ENCODE assay signal across 8 mouse cellular contexts in genomic region chr12:33146622-33147433, GRCm38 (mm10). TPM values are rescaled to one million over a fixed set of nuclear protein-coding genes. Genes with fewer than 3 reads are reported as not detected.
DNase-seq lines count a peak whose midpoint lies in the region; ATAC-seq lines count a peak whose summit lies in the region.

No protein-coding gene starts in this region.

- peaks cover 23% of the 10 kb centered on the region for H3K4me1 ChIP-seq in forebrain, embryonic 15.5 days
- peaks cover 18% of the 10 kb centered on the region for H3K4me1 ChIP-seq in limb, embryonic 15.5 days
- peaks cover 46% of the 10 kb centered on the region for H3K4me1 ChIP-seq in neural tube, embryonic 13.5 days (replicated peaks)

- no peak overlapping the region for H3K27ac ChIP-seq in forebrain, embryonic 15.5 days (replicated peaks)
- H3K27ac ChIP-seq in limb, embryonic 15.5 days: no peak overlapping the region
- H3K27ac ChIP-seq in neural tube, embryonic 13.5 days (replicated peaks): no peak overlapping the region

- peak overlapping the region; percentile 71 for H3K4me3 ChIP-seq in forebrain, embryonic 15.5 days
- peak overlapping the region; percentile 68 for H3K4me3 ChIP-seq in limb, embryonic 15.5 days
- H3K4me3 ChIP-seq in neural tube, embryonic 13.5 days: peak overlapping the region; percentile 75

- no peaks in the 10 kb centered on the region for H3K9me3 ChIP-seq in forebrain, embryonic 15.5 days
- H3K9me3 ChIP-seq in limb, embryonic 15.5 days: no peaks in the 10 kb centered on the region
- no peaks in the 10 kb centered on the region for H3K9me3 ChIP-seq in neural tube, embryonic 13.5 days

- DNase-seq in left cerebral cortex, postnatal 25 days (ENCODE audit: low spot score in 2 of 2): peak; percentile 26 to 42
- no peak for DNase-seq in left cerebral cortex, adult 8-10 months (ENCODE audit: low spot score in 2 of 2)
- DNase-seq in ZHBTc4 (ENCODE audit: low read depth, low spot score): peak; percentile 84
- no peak for DNase-seq in spleen, postnatal 36 days (ENCODE audit: low spot score in 2 of 2)
- DNase-seq in gastrocnemius, postnatal 4 days (ENCODE audit: low spot score in 2 of 2): no peak

- WGBS in forebrain, embryonic 15.5 days: 4% methylated on average over 29 of the region's 29 CpGs
- WGBS in limb, embryonic 15.5 days: 6% methylated on average over 29 of the region's 29 CpGs
- 7% methylated on average over 29 of the region's 29 CpGs for WGBS in neural tube, embryonic 13.5 days

- H3K4me2 ChIP-seq in forebrain, embryonic 15.5 days (replicated peaks): peak overlapping the region; percentile 81
- H3K4me2 ChIP-seq in limb, embryonic 15.5 days: peak overlapping the region; percentile 94
- H3K4me2 ChIP-seq in neural tube, embryonic 13.5 days: peak overlapping the region; percentile 91

- ATAC-seq in forebrain, embryonic 15.5 days (replicated peaks): peak; percentile 80
- peak; percentile 41 for ATAC-seq in limb, embryonic 15.5 days (ENCODE audit: insufficient number of reproducible peaks, low FRiP score, low TSS enrichment, low read depth)
- peak; percentile 74 for ATAC-seq in neural tube, embryonic 13.5 days (ENCODE audit: low read depth)

- H3K27me3 ChIP-seq in forebrain, embryonic 15.5 days: no peaks in the 10 kb centered on the region
- H3K27me3 ChIP-seq in limb, embryonic 15.5 days: peaks cover 5% of the 10 kb centered on the region; the same call in 1 of the 2 replicates
- H3K27me3 ChIP-seq in neural tube, embryonic 13.5 days: peaks cover 16% of the 10 kb centered on the region; the same call in 1 of the 2 replicates

- intact Hi-C loops in left cerebral cortex, postnatal 25 days (cut with DNase I): loop anchor here (1.0 to 5.0 kb wide), 5 partner anchors 75 to 195 kb away; partner anchors contain the start of gene Sypl

- H3K36me3 ChIP-seq in forebrain, embryonic 15.5 days: no peaks in the 10 kb centered on the region
- no peaks in the 10 kb centered on the region for H3K36me3 ChIP-seq in limb, embryonic 15.5 days
- H3K36me3 ChIP-seq in neural tube, embryonic 13.5 days: no peaks in the 10 kb centered on the region

- H3K9ac ChIP-seq in forebrain, embryonic 15.5 days (replicated peaks): peak overlapping the region; percentile 56
- peak overlapping the region; percentile 45 for H3K9ac ChIP-seq in limb, embryonic 15.5 days
- H3K9ac ChIP-seq in neural tube, embryonic 13.5 days: peak overlapping the region; percentile 76

RNA-seq across cellular contexts. Expression of gene Atxn7l1, which starts 0.7 kb away (rescaled TPM):
- 10 to 100 TPM; 56.8 to 60.8 TPM for total RNA-seq in left cerebral cortex, postnatal 25 days (2021)
- total RNA-seq in left cerebral cortex, adult 8-10 months (2022): 10 to 100 TPM; 58.3 to 64.4 (median 61.0) TPM
- polyA plus RNA-seq in forebrain, embryonic 15.5 days (2015; fragmentation: Nextera tagmentation; extraction: Ambion mirVana): 15.4 and 17.6 TPM in 2 replicates
- polyA plus RNA-seq in limb, embryonic 15.5 days (2015; fragmentation: Nextera tagmentation; extraction: Ambion mirVana): 10.9 and 12.2 TPM in 2 replicates
- polyA plus RNA-seq in neural tube, embryonic 13.5 days (2015; fragmentation: Nextera tagmentation; extraction: Ambion mirVana): 22.1 and 23.3 TPM in 2 replicates
- total RNA-seq in gastrocnemius, postnatal 4 days (2021): 10 to 100 TPM; 28.0 to 29.2 TPM

RNA-seq across cellular contexts. Expression of gene Cdhr3, which starts 54.2 kb away (rescaled TPM):
- 1 to 10 TPM in 1 of 2 experiments, under 1 TPM in 1; 0.76 to 1.8 TPM for total RNA-seq in left cerebral cortex, postnatal 25 days (2021)
- total RNA-seq in left cerebral cortex, adult 8-10 months (2022): 1 to 10 TPM in 3 of 4 experiments, under 1 TPM in 1; 0.78 to 3.9 (median 2.6) TPM
- polyA plus RNA-seq in forebrain, embryonic 15.5 days (2015; fragmentation: Nextera tagmentation; extraction: Ambion mirVana): 0.20 and 0.29 TPM in 2 replicates
- polyA plus RNA-seq in limb, embryonic 15.5 days (2015; fragmentation: Nextera tagmentation; extraction: Ambion mirVana): 0.64 and 1.3 TPM in 2 replicates
- polyA plus RNA-seq in neural tube, embryonic 13.5 days (2015; fragmentation: Nextera tagmentation; extraction: Ambion mirVana): 0.18 and 0.33 TPM in 2 replicates
- 1 to 10 TPM; 4.0 to 4.9 TPM for total RNA-seq in gastrocnemius, postnatal 4 days (2021)

Comparison
In these comparisons a context has a peak if more than half of its experiments do, and no peak if none do; other contexts are left out.
1. DNase-seq: peak in left cerebral cortex, postnatal 25 days (2 of 2) and ZHBTc4 (single experiment); none in left cerebral cortex, adult 8-10 months (0 of 2), spleen, postnatal 36 days (0 of 2) and gastrocnemius, postnatal 4 days (0 of 2).
2. Peak in every context shown above with its lines, with median percentiles within 50 percentile points of each other: ATAC-seq, H3K4me2 ChIP-seq, H3K4me3 ChIP-seq and H3K9ac ChIP-seq.